Mouse (Mus musculus): ENCODE measurements around the gene Col18a1. TPM values are rescaled to one million over a fixed set of nuclear protein-coding genes. Genes with fewer than 3 reads are reported as not detected.

The Col18a1 gene
- polyA plus RNA-seq, 1 experiment from 2014 or later = 178 TPM

DNA sequence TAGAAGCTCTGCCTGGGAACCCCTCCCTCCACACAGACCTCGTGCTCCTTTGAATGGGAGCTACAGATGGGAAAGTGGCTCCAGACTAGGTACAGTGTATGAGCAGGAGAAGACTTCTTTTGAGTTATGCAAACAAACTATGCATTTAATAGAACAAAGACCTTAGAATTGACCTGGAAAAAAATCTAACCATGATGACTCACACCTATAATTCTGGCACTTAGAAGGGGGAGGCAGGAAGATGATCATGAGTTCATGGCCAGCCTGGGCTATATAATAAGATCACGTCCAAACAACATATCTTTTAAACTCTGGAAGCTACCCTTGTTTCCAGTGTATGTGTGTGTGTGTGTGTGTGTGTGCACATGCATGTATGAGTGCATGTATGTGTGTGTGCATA, 149.3 kb downstream of the Col18a1 start:
- Histone ChIP-seq H3K27ac (no peak overlapping the region), H3K9me3 (replicated peaks; ENCODE audit: low read length) (no peaks in the 10 kb centered on the region), H3K4me3 (replicated peaks; ENCODE audit: low read depth, low read length) (no peak overlapping the region), H3K9ac (ENCODE audit: low read depth, low read length) (no peak overlapping the region), H3K4me1 (replicated peaks; ENCODE audit: insufficient read depth, low read length) (no peaks in the 10 kb centered on the region; the same call in 1 of the 2 replicates), H3K4me2 (ENCODE audit: low read length) (no peak overlapping the region), H3K36me3 (ENCODE audit: insufficient read depth, low read length) (no peaks in the 10 kb centered on the region), H3K27me3 (ENCODE audit: insufficient read depth, low read length) (no peaks in the 10 kb centered on the region)
- 69% methylated on average over 2 of the region's 2 CpGs for WGBS
- no peak for TF ChIP-seq CTCF (IDR thresholded peaks at IDR 0.05; ENCODE audit: low read depth)
- no peak for ATAC-seq (replicated peaks; ENCODE audit: low FRiP score, low read depth)
- DNase-seq (ENCODE audit: low spot score) = no peak

GRCm38 (mm10) chr10:77016499-77016898, 149.8 kb downstream of the Col18a1 start:
- 25% methylated on average over 8 of the region's 8 CpGs for WGBS
- H3K9ac ChIP-seq (ENCODE audit: low read depth, low read length) = no peak overlapping the region
- H3K4me2 ChIP-seq (ENCODE audit: low read length) = no peak overlapping the region
- H3K27me3 ChIP-seq (ENCODE audit: insufficient read depth, low read length) = no peaks in the 10 kb centered on the region
- TF ChIP-seq CTCF (IDR thresholded peaks at IDR 0.05; ENCODE audit: low read depth) = no peak
- no peaks in the 10 kb centered on the region for H3K36me3 ChIP-seq (ENCODE audit: insufficient read depth, low read length)
- DNase-seq (ENCODE audit: low spot score) (no peak), ATAC-seq (replicated peaks; ENCODE audit: low FRiP score, low read depth) (0 out of 2 replicates have a peak, but pooled peaks have one; percentile 29)
- no peaks in the 10 kb centered on the region; the same call in 1 of the 2 replicates for H3K4me1 ChIP-seq (replicated peaks; ENCODE audit: insufficient read depth, low read length)
- H3K27ac ChIP-seq = no peak overlapping the region
- H3K4me3 ChIP-seq (replicated peaks; ENCODE audit: low read depth, low read length) = no peak overlapping the region
- no peaks in the 10 kb centered on the region for H3K9me3 ChIP-seq (replicated peaks; ENCODE audit: low read length)

DNA sequence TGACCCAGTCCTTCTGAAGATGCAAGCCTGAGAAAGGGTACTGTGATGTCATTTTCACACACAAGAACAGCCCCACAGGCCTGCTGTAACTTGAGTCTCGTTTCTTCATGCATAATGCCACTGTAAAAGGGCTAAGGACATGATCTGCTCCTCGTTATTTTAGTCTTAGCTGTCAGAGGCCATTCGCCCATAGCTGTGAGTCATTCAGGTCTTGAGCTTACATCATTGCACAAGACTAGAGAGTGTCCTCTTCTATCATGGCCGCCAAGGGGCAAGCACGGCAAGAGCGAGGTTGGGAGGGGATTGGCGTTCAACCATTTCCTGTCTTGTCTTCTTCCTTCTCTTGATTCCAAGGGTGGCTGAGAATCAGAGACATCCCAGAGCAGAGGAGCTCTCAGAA, 150.3 kb downstream of the Col18a1 start:
- DNase-seq (ENCODE audit: low spot score) (no peak), ATAC-seq (replicated peaks; ENCODE audit: low FRiP score, low read depth) (no peak)
- Histone ChIP-seq H3K9me3 (replicated peaks; ENCODE audit: low read length) (no peaks in the 10 kb centered on the region), H3K36me3 (ENCODE audit: insufficient read depth, low read length) (no peaks in the 10 kb centered on the region), H3K27ac (no peak overlapping the region), H3K4me1 (replicated peaks; ENCODE audit: insufficient read depth, low read length) (no peaks in the 10 kb centered on the region), H3K9ac (ENCODE audit: low read depth, low read length) (no peak overlapping the region), H3K4me2 (ENCODE audit: low read length) (no peak overlapping the region), H3K4me3 (replicated peaks; ENCODE audit: low read depth, low read length) (no peak overlapping the region), H3K27me3 (ENCODE audit: insufficient read depth, low read length) (no peaks in the 10 kb centered on the region)
- WGBS = 71% methylated on average over 7 of the region's 7 CpGs
- TF ChIP-seq CTCF (IDR thresholded peaks at IDR 0.05; ENCODE audit: low read depth) = no peak

DNA sequence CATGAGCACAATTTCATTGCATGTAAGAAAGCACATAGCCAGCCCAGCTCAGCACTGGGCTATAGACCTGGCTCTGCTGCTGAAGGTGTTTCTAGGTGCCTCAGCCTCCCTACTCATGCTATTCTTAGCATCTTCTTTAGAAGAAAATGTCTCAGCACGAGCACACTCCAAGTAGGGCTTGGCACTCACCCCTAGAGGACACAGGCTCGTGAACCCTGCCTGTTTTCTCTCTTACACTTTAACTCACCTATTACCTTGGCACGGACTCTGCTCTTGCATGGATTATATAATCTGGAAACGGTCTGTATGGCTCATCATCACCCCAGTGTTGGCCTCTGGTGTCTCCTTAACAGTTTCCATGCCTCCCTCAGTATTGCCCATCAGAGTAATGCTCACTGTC, 154.7 kb downstream of the Col18a1 start:
- Histone ChIP-seq H3K27me3 (ENCODE audit: insufficient read depth, low read length) (no peaks in the 10 kb centered on the region), H3K4me2 (ENCODE audit: low read length) (no peak overlapping the region), H3K4me3 (replicated peaks; ENCODE audit: low read depth, low read length) (no peak overlapping the region), H3K9ac (ENCODE audit: low read depth, low read length) (no peak overlapping the region), H3K4me1 (replicated peaks; ENCODE audit: insufficient read depth, low read length) (peaks cover 11% of the 10 kb centered on the region), H3K36me3 (ENCODE audit: insufficient read depth, low read length) (no peaks in the 10 kb centered on the region), H3K27ac (no peak overlapping the region), H3K9me3 (replicated peaks; ENCODE audit: low read length) (no peaks in the 10 kb centered on the region)
- WGBS = 71% methylated on average over 4 of the region's 4 CpGs
- no peak for TF ChIP-seq CTCF (IDR thresholded peaks at IDR 0.05; ENCODE audit: low read depth)
- ATAC-seq (replicated peaks; ENCODE audit: low FRiP score, low read depth) (0 out of 2 replicates have a peak, but pooled peaks have one; percentile 14), DNase-seq (ENCODE audit: low spot score) (no peak)

- WGBS = 84% methylated on average over 3 of the region's 3 CpGs
- DNase-seq (ENCODE audit: low spot score) (no peak), ATAC-seq (replicated peaks; ENCODE audit: low FRiP score, low read depth) (no peak)
- no peaks in the 10 kb centered on the region for H3K9me3 ChIP-seq (replicated peaks; ENCODE audit: low read length)
- H3K4me3 ChIP-seq (replicated peaks; ENCODE audit: low read depth, low read length) = no peak overlapping the region
- H3K9ac ChIP-seq (ENCODE audit: low read depth, low read length) = no peak overlapping the region
- H3K36me3 ChIP-seq (ENCODE audit: insufficient read depth, low read length) = no peaks in the 10 kb centered on the region
- no peak overlapping the region for H3K4me2 ChIP-seq (ENCODE audit: low read length)
- no peak for TF ChIP-seq CTCF (IDR thresholded peaks at IDR 0.05; ENCODE audit: low read depth)
- H3K27ac ChIP-seq = no peak overlapping the region
- no peaks in the 10 kb centered on the region for H3K27me3 ChIP-seq (ENCODE audit: insufficient read depth, low read length)
- H3K4me1 ChIP-seq (replicated peaks; ENCODE audit: insufficient read depth, low read length) = peaks cover 11% of the 10 kb centered on the region
Measured at GRCm38 (mm10) chr10:77008698-77009097, 157.7 kb downstream of the Col18a1 start.

DNA sequence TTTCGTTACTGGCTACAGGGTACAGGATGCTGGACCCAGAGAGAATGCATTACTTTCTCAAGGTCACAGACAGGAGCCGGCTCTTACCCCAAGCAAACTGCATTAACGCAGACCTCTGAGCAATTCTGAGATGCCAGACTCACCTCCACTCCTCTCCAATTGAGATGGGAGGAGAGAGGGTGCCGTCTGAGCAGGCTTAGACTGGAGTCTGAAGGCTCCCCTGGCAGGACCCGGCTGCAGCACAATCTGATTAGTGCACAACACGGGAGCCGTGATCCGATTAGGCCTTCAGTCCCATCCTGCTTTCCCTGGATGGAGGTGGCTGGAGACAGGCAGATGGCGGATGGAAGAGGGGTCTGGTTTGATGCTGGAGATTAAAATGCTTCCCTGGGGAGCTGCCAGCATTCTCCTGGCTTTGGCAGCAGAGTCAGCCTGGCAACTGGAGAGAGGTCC, 158.2 kb downstream of the Col18a1 start:
- Histone ChIP-seq H3K4me1 (replicated peaks; ENCODE audit: insufficient read depth, low read length) (peaks cover 11% of the 10 kb centered on the region), H3K27me3 (ENCODE audit: insufficient read depth, low read length) (no peaks in the 10 kb centered on the region), H3K9me3 (replicated peaks; ENCODE audit: low read length) (no peaks in the 10 kb centered on the region), H3K4me3 (replicated peaks; ENCODE audit: low read depth, low read length) (no peak overlapping the region), H3K9ac (ENCODE audit: low read depth, low read length) (no peak overlapping the region), H3K27ac (peak overlapping the region; percentile 44), H3K4me2 (ENCODE audit: low read length) (no peak overlapping the region), H3K36me3 (ENCODE audit: insufficient read depth, low read length) (no peaks in the 10 kb centered on the region)
- WGBS = 26% methylated on average over 9 of the region's 9 CpGs
- no peak for TF ChIP-seq CTCF (IDR thresholded peaks at IDR 0.05; ENCODE audit: low read depth)
- DNase-seq (ENCODE audit: low spot score) = no peak
- ATAC-seq (replicated peaks; ENCODE audit: low FRiP score, low read depth) = 0 out of 2 replicates have a peak, but pooled peaks have one; percentile 30
